Mouse (Mus musculus) retina, postnatal 7 days (tissue): ENCODE data around the gene B3galt5.

Experiments used
- DNase-seq: peaks from one replicate; pipeline ENCODE4 v3.0.0-alpha.2; 2012; ENCODE audit warnings: low read depth, low spot score

Gene B3galt5

GRCm38 (mm10) chr16:96341945-96342344 is 106.3 kb downstream of the B3galt5 start:
- no peak for DNase-seq

- DNase-seq = peak; percentile 77
Observed at GRCm38 (mm10) chr16:96345117-96345516, 109.5 kb downstream of the B3galt5 start.

- no peak for DNase-seq
Observed at GRCm38 (mm10) chr16:96348070-96348469, 112.5 kb downstream of the B3galt5 start.

GRCm38 (mm10) chr16:96348766-96349165 is 113.2 kb downstream of the B3galt5 start:
- DNase-seq = no peak

- no peak for DNase-seq
Observed at GRCm38 (mm10) chr16:96351520-96351919, 115.9 kb downstream of the B3galt5 start.

GRCm38 (mm10) chr16:96353296-96353896 is 117.8 kb downstream of the B3galt5 start:
- no peak for DNase-seq

GRCm38 (mm10) chr16:96353996-96354395 is 118.4 kb downstream of the B3galt5 start:
- DNase-seq = no peak

- peak; percentile 43 for DNase-seq
Observed at GRCm38 (mm10) chr16:96357903-96358302, 122.3 kb downstream of the B3galt5 start.

GRCm38 (mm10) chr16:96361305-96362124 is 125.9 kb downstream of the B3galt5 start:
- DNase-seq = no peak

GRCm38 (mm10) chr16:96362873-96363272 is 127.3 kb downstream of the B3galt5 start:
- no peak for DNase-seq

GRCm38 (mm10) chr16:96363277-96363676 is 127.7 kb downstream of the B3galt5 start:
- DNase-seq = no peak

- no peak for DNase-seq
Observed at GRCm38 (mm10) chr16:96364870-96365269, 129.3 kb downstream of the B3galt5 start.
